Mouse (Mus musculus): ENCODE data around the gene Snrpe. TPM values are rescaled to one million over a fixed set of nuclear protein-coding genes. Genes with fewer than 3 reads are reported as not detected.

Gene Snrpe
- polyA plus RNA-seq, 1 experiment, result 465 TPM

DNA sequence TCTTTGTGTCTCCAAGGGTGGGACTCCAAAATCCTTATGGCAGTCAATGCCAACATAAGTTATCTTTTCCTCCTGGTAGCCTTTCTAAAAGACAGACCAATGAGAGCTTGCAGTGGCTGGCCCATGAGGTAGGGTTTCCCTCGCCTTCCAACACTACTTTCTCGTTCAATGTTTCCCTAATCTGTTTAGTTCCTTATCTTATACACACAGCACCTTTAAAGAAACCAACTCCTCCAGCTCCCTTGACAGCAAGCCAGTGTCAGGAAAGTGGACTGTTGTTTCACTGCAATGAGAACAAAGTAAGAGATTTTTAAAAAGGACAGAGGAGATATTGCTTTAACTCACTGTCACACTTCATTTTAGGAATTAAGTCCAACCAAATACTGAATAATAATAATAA, 7.8 kb upstream of the Snrpe start:
- Histone ChIP-seq H3K36me3 (ENCODE audit: control insufficient read depth, insufficient read depth) (peaks cover 43% of the 10 kb centered on the region), H3K27me3 (ENCODE audit: control insufficient read depth, insufficient read depth, insufficient read length) (no peaks in the 10 kb centered on the region), H3ac (ENCODE audit: control insufficient read depth, insufficient read length, low read depth) (no peak overlapping the region), H3K4me3 (ENCODE audit: insufficient read depth, poor library complexity, severe bottlenecking) (no peak overlapping the region), H3K79me2 (ENCODE audit: control insufficient read depth, insufficient read depth) (no peaks in the 10 kb centered on the region), H3K79me3 (ENCODE audit: low read depth) (no peaks in the 10 kb centered on the region)
- no peak for TF ChIP-seq MAX (IDR thresholded peaks at IDR 0.05)
- no peak for TF ChIP-seq MYOG (IDR thresholded peaks at IDR 0.05; ENCODE audit: control insufficient read depth, extremely low read depth, insufficient read length)
- no peak for TF ChIP-seq FOSL1 (IDR thresholded peaks at IDR 0.05; ENCODE audit: insufficient read depth, low read length, poor library complexity, severe bottlenecking)
- TF ChIP-seq USF1 (IDR thresholded peaks at IDR 0.05; ENCODE audit: low read depth), result no peak
- no peak for TF ChIP-seq CEBPB (IDR thresholded peaks at IDR 0.05; ENCODE audit: low read depth)
- no peak for TF ChIP-seq MYOD1 (IDR thresholded peaks at IDR 0.05; ENCODE audit: control insufficient read depth, insufficient read length, low read depth)
- TF ChIP-seq CTCF (IDR thresholded peaks at IDR 0.05; ENCODE audit: control insufficient read depth, insufficient read depth, insufficient read length), result no peak

DNA sequence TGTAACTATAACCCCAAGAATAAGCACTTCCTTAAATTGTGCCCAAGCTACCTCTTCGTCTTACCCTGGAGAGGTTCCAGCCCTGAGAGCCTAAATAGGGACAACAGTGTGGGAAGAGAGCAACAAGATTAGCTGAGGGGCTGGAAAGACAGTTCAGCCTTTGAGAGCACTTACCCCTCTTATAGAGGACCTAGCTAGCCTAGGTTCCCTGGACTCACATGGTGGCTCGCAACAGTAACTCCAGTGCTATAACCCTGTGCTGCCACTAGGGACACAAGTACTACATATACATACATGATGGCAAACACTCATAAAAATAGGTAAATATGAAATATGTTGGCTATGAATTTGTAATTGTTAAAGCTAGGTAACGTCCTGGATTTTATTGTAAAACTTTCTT, 3.7 kb upstream of the Snrpe start:
- TF ChIP-seq CTCF (IDR thresholded peaks at IDR 0.05; ENCODE audit: control insufficient read depth, insufficient read depth, insufficient read length), result no peak
- no peak for TF ChIP-seq MYOG (IDR thresholded peaks at IDR 0.05; ENCODE audit: control insufficient read depth, extremely low read depth, insufficient read length)
- TF ChIP-seq FOSL1 (IDR thresholded peaks at IDR 0.05; ENCODE audit: insufficient read depth, low read length, poor library complexity, severe bottlenecking), result no peak
- no peak for TF ChIP-seq USF1 (IDR thresholded peaks at IDR 0.05; ENCODE audit: low read depth)
- no peak for TF ChIP-seq CEBPB (IDR thresholded peaks at IDR 0.05; ENCODE audit: low read depth)
- TF ChIP-seq MYOD1 (IDR thresholded peaks at IDR 0.05; ENCODE audit: control insufficient read depth, insufficient read length, low read depth), result no peak
- no peak for TF ChIP-seq MAX (IDR thresholded peaks at IDR 0.05)
- Histone ChIP-seq H3K79me2 (ENCODE audit: control insufficient read depth, insufficient read depth) (peaks cover 14% of the 10 kb centered on the region), H3K79me3 (ENCODE audit: low read depth) (peaks cover 8% of the 10 kb centered on the region), H3K4me3 (ENCODE audit: insufficient read depth, poor library complexity, severe bottlenecking) (no peak overlapping the region), H3K36me3 (ENCODE audit: control insufficient read depth, insufficient read depth) (peaks cover 8% of the 10 kb centered on the region), H3K27me3 (ENCODE audit: control insufficient read depth, insufficient read depth, insufficient read length) (no peaks in the 10 kb centered on the region), H3ac (ENCODE audit: control insufficient read depth, insufficient read length, low read depth) (no peak overlapping the region)

GRCm38 (mm10) chr1:133611436-133611835, 1.3 kb upstream of the Snrpe start:
- TF ChIP-seq MYOD1 (IDR thresholded peaks at IDR 0.05; ENCODE audit: control insufficient read depth, insufficient read length, low read depth) (no peak), USF1 (IDR thresholded peaks at IDR 0.05; ENCODE audit: low read depth) (no peak), CTCF (IDR thresholded peaks at IDR 0.05; ENCODE audit: control insufficient read depth, insufficient read depth, insufficient read length) (no peak), CEBPB (IDR thresholded peaks at IDR 0.05; ENCODE audit: low read depth) (no peak), MAX (IDR thresholded peaks at IDR 0.05) (no peak), FOSL1 (IDR thresholded peaks at IDR 0.05; ENCODE audit: insufficient read depth, low read length, poor library complexity, severe bottlenecking) (no peak), MYOG (IDR thresholded peaks at IDR 0.05; ENCODE audit: control insufficient read depth, extremely low read depth, insufficient read length) (no peak)
- Histone ChIP-seq H3K4me3 (ENCODE audit: insufficient read depth, poor library complexity, severe bottlenecking) (no peak overlapping the region), H3ac (ENCODE audit: control insufficient read depth, insufficient read length, low read depth) (no peak overlapping the region), H3K36me3 (ENCODE audit: control insufficient read depth, insufficient read depth) (peaks cover 26% of the 10 kb centered on the region), H3K79me2 (ENCODE audit: control insufficient read depth, insufficient read depth) (peaks cover 37% of the 10 kb centered on the region), H3K79me3 (ENCODE audit: low read depth) (peaks cover 31% of the 10 kb centered on the region), H3K27me3 (ENCODE audit: control insufficient read depth, insufficient read depth, insufficient read length) (no peaks in the 10 kb centered on the region)

DNA sequence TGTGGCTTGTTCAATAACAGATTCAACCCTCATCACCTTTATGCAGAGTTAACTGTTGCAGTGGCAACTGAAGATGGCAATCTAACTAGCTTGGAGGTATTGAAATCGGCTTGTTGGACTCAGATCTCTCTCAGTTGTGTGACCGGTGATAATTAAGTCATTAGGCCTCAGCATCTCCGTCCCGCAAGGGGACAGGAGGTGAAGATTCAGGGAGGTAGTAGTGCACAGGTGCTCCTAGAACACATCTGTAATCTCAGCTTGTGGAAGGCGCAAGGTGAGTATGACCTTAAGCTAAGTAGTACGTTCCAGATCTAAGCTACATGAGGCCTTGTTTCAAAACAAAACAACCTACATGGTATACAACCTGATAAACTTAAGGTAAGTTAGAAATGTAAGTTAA, 510 bp upstream of the Snrpe start:
- Histone ChIP-seq H3K4me3 (ENCODE audit: insufficient read depth, poor library complexity, severe bottlenecking) (no peak overlapping the region), H3K79me2 (ENCODE audit: control insufficient read depth, insufficient read depth) (peaks cover 43% of the 10 kb centered on the region), H3K79me3 (ENCODE audit: low read depth) (peaks cover 34% of the 10 kb centered on the region), H3K36me3 (ENCODE audit: control insufficient read depth, insufficient read depth) (peaks cover 34% of the 10 kb centered on the region), H3ac (ENCODE audit: control insufficient read depth, insufficient read length, low read depth) (no peak overlapping the region), H3K27me3 (ENCODE audit: control insufficient read depth, insufficient read depth, insufficient read length) (no peaks in the 10 kb centered on the region)
- no peak for TF ChIP-seq FOSL1 (IDR thresholded peaks at IDR 0.05; ENCODE audit: insufficient read depth, low read length, poor library complexity, severe bottlenecking)
- TF ChIP-seq MYOD1 (IDR thresholded peaks at IDR 0.05; ENCODE audit: control insufficient read depth, insufficient read length, low read depth), result no peak
- TF ChIP-seq MAX (IDR thresholded peaks at IDR 0.05), result no peak
- no peak for TF ChIP-seq CTCF (IDR thresholded peaks at IDR 0.05; ENCODE audit: control insufficient read depth, insufficient read depth, insufficient read length)
- no peak for TF ChIP-seq USF1 (IDR thresholded peaks at IDR 0.05; ENCODE audit: low read depth)
- no peak for TF ChIP-seq CEBPB (IDR thresholded peaks at IDR 0.05; ENCODE audit: low read depth)
- no peak for TF ChIP-seq MYOG (IDR thresholded peaks at IDR 0.05; ENCODE audit: control insufficient read depth, extremely low read depth, insufficient read length)

DNA sequence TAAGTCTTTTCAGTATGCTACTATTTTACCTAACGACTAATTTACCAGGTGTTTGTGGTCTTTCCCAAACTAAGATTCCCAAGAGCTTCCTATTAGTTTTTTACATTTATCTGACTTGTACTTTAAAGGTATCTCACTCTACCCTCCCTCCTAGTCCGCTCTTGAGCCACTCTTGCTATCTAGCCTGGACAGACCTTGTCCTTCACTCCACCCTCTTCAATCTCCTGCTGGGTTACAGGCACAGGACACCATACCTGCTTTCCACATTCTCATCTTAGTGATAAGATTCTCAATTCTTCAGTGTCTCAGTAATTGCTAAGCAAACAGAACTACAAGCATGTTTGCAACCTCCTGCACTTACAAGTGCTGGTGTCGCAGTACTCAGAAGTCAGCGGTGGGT, 6.9 kb downstream of the Snrpe start:
- no peaks in the 10 kb centered on the region for H3K27me3 ChIP-seq (ENCODE audit: control insufficient read depth, insufficient read depth, insufficient read length)
- H3K79me2 ChIP-seq (ENCODE audit: control insufficient read depth, insufficient read depth), result peaks cover 23% of the 10 kb centered on the region
- no peak for TF ChIP-seq USF1 (IDR thresholded peaks at IDR 0.05; ENCODE audit: low read depth)
- no peak for TF ChIP-seq MAX (IDR thresholded peaks at IDR 0.05)
- no peak for TF ChIP-seq MYOG (IDR thresholded peaks at IDR 0.05; ENCODE audit: control insufficient read depth, extremely low read depth, insufficient read length)
- no peak for TF ChIP-seq MYOD1 (IDR thresholded peaks at IDR 0.05; ENCODE audit: control insufficient read depth, insufficient read length, low read depth)
- no peak for TF ChIP-seq CTCF (IDR thresholded peaks at IDR 0.05; ENCODE audit: control insufficient read depth, insufficient read depth, insufficient read length)
- no peak for TF ChIP-seq FOSL1 (IDR thresholded peaks at IDR 0.05; ENCODE audit: insufficient read depth, low read length, poor library complexity, severe bottlenecking)
- TF ChIP-seq CEBPB (IDR thresholded peaks at IDR 0.05; ENCODE audit: low read depth), result no peak
- no peak overlapping the region for H3ac ChIP-seq (ENCODE audit: control insufficient read depth, insufficient read length, low read depth)
- peaks cover 21% of the 10 kb centered on the region for H3K79me3 ChIP-seq (ENCODE audit: low read depth)
- peaks cover 96% of the 10 kb centered on the region for H3K36me3 ChIP-seq (ENCODE audit: control insufficient read depth, insufficient read depth)
- no peak overlapping the region for H3K4me3 ChIP-seq (ENCODE audit: insufficient read depth, poor library complexity, severe bottlenecking)
